Mouse (Mus musculus) hindbrain, embryonic 14.5 days (tissue): Measurements from ENCODE around the gene Fbxo41. TPM values are rescaled to one million over a fixed set of nuclear protein-coding genes. Genes with fewer than 3 reads are reported as not detected.

Experiments
- ATAC-seq: fragments of 200-750 bp; cut with Nextera tagmentation; 2 replicates; pipeline ENCODE4 v1.8.0; 2017; ENCODE audit warnings: moderate number of reproducible peaks, mild to moderate bottlenecking, moderate TSS enrichment, moderate library complexity; ENCODE audit not compliant: low FRiP score
- DNase-seq: peaks from one replicate; pipeline ENCODE4 v3.0.0-alpha.2; 2015; ENCODE audit warnings: low spot score
- H3K27ac ChIP-seq: fragments of 300-500 bp; sonication (generic); 2 replicates; pipeline ENCODE4 v1.5.1; 2014; ENCODE audit warnings: mild to moderate bottlenecking, moderate library complexity
- H3K27me3 ChIP-seq: fragments of 300-500 bp; sonication (generic); 2 replicates; pipeline ENCODE4 v1.6.1; 2014; ENCODE audit warnings: mild to moderate bottlenecking, low read length, mixed read lengths; ENCODE audit not compliant: control insufficient read depth, insufficient read depth
- H3K36me3 ChIP-seq: fragments of 300-500 bp; sonication (generic); replicated peaks from 2 replicates; pipeline ENCODE4 v1.6.1; 2014; ENCODE audit not compliant: control insufficient read depth, insufficient read depth
- H3K4me1 ChIP-seq: fragments of 300-500 bp; sonication (generic); replicated peaks from 2 replicates; pipeline ENCODE4 v1.6.1; 2014; ENCODE audit warnings: antibody characterized with exemption, low read length, mixed read lengths; ENCODE audit not compliant: control insufficient read depth, insufficient read depth
- H3K4me2 ChIP-seq: fragments of 300-500 bp; sonication (generic); replicated peaks from 2 replicates; pipeline ENCODE4 v1.6.1; 2014; ENCODE audit warnings: mild to moderate bottlenecking, moderate library complexity
- H3K4me3 ChIP-seq: fragments of 300-500 bp; sonication (generic); replicated peaks from 2 replicates; pipeline ENCODE4 v1.5.1; 2014; ENCODE audit warnings: mild to moderate bottlenecking, low read length
- H3K9ac ChIP-seq: fragments of 300-500 bp; sonication (generic); 2 replicates; pipeline ENCODE4 v1.6.1; 2014
- H3K9me3 ChIP-seq: fragments of 300-500 bp; sonication (generic); 2 replicates; pipeline ENCODE4 v1.6.1; 2016; ENCODE audit warnings: low read length; ENCODE audit not compliant: control insufficient read depth
- WGBS: fragments of 180-500 bp; shearing (Covaris S2); extraction: QIAGEN DNeasy Blood & Tissue Kit; methylation state at CpG from one replicate; pipeline ENCODE4 v1.1.7; 2014; 5-methylcytosine and 5-hydroxymethylcytosine counted together
- polyA plus RNA-seq: library from polyadenylated mRNA; unstranded; fragments of >200 nt; fragmentation: Nextera tagmentation; extraction: Ambion mirVana; gene quantifications from 2 replicates; pipeline ENCODE4 v1.2.1, GENCODE M21; 2014

Fbxo41 gene
- polyA plus RNA-seq: 10.3 and 12.7 TPM in 2 replicates

GRCm38 (mm10) chr6:85502911-85503250 lies at the start of gene Fbxo41:
Gene Fbxo41, minus strand, starts transcription at chr6:85502994.
- H3K4me3 ChIP-seq: peak within 1 kb of the TSS; percentile 82
- ATAC-seq: peak; percentile 92
- no peaks in the 10 kb centered on the region for H3K9me3 ChIP-seq
- H3K4me1 ChIP-seq: peaks cover 4% of the 10 kb centered on the region; the same call in 1 of the 2 replicates
- 1% methylated on average over 13 of the region's 22 CpGs for WGBS
- no peaks in the 10 kb centered on the region; the same call in 1 of the 2 replicates for H3K27me3 ChIP-seq
- DNase-seq: peak; percentile 74
- peak within 1 kb of the TSS; percentile 87 for H3K9ac ChIP-seq
- H3K4me2 ChIP-seq: peak within 1 kb of the TSS; percentile 63
- no peaks in the 10 kb centered on the region for H3K36me3 ChIP-seq
- peak within 1 kb of the TSS; percentile 74 for H3K27ac ChIP-seq

DNA sequence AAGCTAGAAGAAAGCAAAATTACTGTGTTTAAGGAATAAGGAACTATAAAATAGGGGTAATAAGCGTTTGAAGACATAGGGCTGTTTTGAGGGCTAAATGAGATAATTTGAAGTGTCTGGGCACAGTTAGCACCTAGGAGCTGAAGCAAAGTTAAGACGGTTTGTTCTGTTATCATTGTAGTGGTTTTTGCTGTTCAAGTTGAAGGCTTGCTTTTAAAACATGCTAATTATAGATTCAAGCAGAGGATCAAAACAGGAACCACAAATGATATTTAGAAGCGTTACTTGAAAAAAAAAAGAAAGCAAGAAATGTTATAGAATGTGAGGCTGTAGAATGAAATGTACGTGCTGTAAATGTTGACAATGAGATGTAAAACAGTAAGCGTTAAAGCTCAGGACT lies 44.8 kb upstream of the Fbxo41 start:
- H3K4me3 ChIP-seq: no peak overlapping the region
- ATAC-seq (no peak), DNase-seq (no peak)
- H3K9me3 ChIP-seq: no peaks in the 10 kb centered on the region
- no peak overlapping the region for H3K9ac ChIP-seq
- no peaks in the 10 kb centered on the region for H3K4me1 ChIP-seq
- no peaks in the 10 kb centered on the region for H3K27me3 ChIP-seq
- WGBS: 96% methylated on average over 5 of the region's 5 CpGs
- H3K27ac ChIP-seq: no peak overlapping the region
- no peaks in the 10 kb centered on the region for H3K36me3 ChIP-seq
- no peak overlapping the region for H3K4me2 ChIP-seq

DNA sequence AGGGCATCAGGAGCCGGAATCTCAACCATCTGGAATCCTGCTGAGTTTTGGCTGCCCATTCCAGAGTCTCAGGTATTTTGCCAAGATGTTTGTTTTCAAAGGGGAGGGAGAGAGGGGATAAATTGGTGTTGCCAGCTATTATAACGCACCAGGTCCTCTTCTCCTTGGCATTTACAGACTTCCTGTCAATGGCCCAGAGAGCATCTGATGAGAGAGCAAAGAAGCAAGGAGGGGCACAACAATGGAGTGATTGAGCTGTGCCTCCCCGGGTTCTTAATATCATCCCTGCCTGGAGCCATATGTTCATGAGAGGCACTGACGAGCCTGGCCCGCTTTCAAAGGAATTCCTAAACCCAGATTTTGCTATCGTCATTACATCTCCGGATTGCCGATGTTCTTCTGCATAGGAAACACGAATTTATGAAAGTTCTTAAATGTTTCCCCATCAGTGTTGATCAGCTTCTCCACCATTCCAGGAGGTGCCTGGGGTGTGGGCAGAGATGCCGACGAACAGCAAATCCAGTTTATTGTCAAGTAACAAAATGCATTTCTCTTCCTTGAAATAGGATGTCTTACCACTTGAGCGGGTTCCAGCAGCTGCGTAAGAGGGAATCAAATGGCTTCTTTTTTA lies 41.6 kb upstream of the Fbxo41 start:
- no peak overlapping the region for H3K4me3 ChIP-seq
- WGBS: 63% methylated on average over 13 of the region's 13 CpGs
- ATAC-seq: no peak

DNA sequence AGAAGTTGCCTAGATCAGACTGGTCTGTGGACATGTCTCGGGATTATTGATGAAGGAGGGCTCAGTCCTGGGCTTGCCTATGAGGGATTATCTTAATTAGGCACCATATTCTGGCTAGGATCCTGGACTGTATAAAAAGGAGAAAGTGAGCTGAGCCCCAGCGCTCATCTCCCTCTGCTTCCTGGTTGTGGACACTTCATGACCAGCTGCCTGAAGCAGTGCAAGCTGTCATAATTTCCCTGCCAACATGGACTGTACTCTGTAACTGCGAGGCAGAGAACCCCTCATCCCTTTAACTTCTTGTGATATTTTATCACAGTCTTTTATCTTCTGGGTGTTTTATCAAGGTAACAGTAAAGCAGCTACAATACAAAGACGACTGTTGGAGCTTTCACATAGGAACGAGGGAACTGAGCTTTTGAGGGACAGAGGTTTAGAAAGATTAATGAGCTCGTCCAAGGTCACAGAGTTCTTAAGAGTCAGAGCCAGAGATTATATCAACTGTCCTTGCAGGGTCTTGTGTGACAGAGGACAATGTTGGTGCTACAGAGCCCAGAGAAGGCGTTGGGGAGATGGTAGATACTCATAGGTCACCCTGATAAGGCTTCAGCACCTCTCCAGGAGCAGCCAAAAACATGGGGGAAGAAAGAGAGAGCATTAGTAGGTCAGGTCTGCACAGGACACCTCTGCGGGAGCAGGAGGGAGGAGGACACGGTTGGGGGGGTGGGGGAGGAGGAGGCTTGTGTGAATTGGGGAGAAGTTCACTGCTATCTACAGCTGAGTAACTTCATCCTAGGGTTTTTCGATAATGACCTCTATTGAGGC lies 40.8 kb upstream of the Fbxo41 start:
- DNase-seq (no peak), ATAC-seq (no peak)
- H3K4me3 ChIP-seq: no peak overlapping the region
- H3K27ac ChIP-seq: no peak overlapping the region
- H3K9ac ChIP-seq: no peak overlapping the region
- H3K27me3 ChIP-seq: no peaks in the 10 kb centered on the region
- no peak overlapping the region for H3K4me2 ChIP-seq
- WGBS: 80% methylated on average over 10 of the region's 10 CpGs
- H3K4me1 ChIP-seq: no peaks in the 10 kb centered on the region
- H3K36me3 ChIP-seq: no peaks in the 10 kb centered on the region
- H3K9me3 ChIP-seq: no peaks in the 10 kb centered on the region

More for the DNA sequence above, 41.6 kb upstream of the Fbxo41 start:
- Histone ChIP-seq H3K4me2 (no peak overlapping the region; the same call in 1 of the 2 replicates), H3K27me3 (no peaks in the 10 kb centered on the region), H3K27ac (no peak overlapping the region), H3K4me1 (no peaks in the 10 kb centered on the region), H3K9ac (no peak overlapping the region), H3K36me3 (no peaks in the 10 kb centered on the region), H3K9me3 (no peaks in the 10 kb centered on the region)
- no peak for DNase-seq

DNA sequence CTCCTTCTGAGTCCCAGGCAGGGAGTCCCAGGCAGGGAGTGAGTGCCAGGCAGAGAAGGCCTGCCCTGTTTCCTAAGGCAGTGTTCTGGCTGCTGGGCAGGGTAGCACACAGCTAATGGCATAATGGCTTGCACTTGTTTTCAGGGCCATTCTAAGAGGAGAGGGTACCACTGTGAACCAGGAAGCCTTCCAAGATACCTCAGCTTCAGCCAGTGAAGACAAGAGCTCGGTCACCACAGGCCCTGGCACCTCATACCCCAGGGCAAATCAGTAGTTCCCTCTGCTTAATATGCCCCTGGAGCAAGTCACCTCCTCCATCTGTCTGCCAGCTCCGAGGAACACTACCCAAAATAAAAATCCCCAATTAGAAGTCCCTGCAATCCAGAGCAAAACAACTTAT lies 20.0 kb upstream of the Fbxo41 start:
- no peaks in the 10 kb centered on the region for H3K9me3 ChIP-seq
- no peak overlapping the region for H3K27ac ChIP-seq
- no peak overlapping the region for H3K9ac ChIP-seq
- 72% methylated on average over 2 of the region's 2 CpGs for WGBS
- no peak for DNase-seq
- no peak overlapping the region for H3K4me2 ChIP-seq
- peaks cover 4% of the 10 kb centered on the region for H3K4me1 ChIP-seq
- H3K4me3 ChIP-seq: no peak overlapping the region
- H3K27me3 ChIP-seq: no peaks in the 10 kb centered on the region
- ATAC-seq: no peak
- no peaks in the 10 kb centered on the region for H3K36me3 ChIP-seq

GRCm38 (mm10) chr6:85522026-85522425 lies 19.2 kb upstream of the Fbxo41 start:
- Histone ChIP-seq H3K27ac (no peak overlapping the region), H3K27me3 (no peaks in the 10 kb centered on the region; the same call in 1 of the 2 replicates), H3K9me3 (no peaks in the 10 kb centered on the region), H3K4me2 (no peak overlapping the region), H3K9ac (no peak overlapping the region), H3K36me3 (no peaks in the 10 kb centered on the region), H3K4me1 (peaks cover 4% of the 10 kb centered on the region), H3K4me3 (no peak overlapping the region)
- WGBS: 88% methylated on average over 5 of the region's 5 CpGs
- DNase-seq (no peak), ATAC-seq (no peak)

- peaks cover 31% of the 10 kb centered on the region for H3K27me3 ChIP-seq
- DNase-seq (peak; percentile 55), ATAC-seq (peak; percentile 61; the same call in 1 of the 2 replicates)
- H3K36me3 ChIP-seq: no peaks in the 10 kb centered on the region
- H3K9me3 ChIP-seq: no peaks in the 10 kb centered on the region
- peak overlapping the region; percentile 18; the same call in 1 of the 2 replicates for H3K4me2 ChIP-seq
- H3K27ac ChIP-seq: peak overlapping the region; percentile 62
- WGBS: 26% methylated on average over 5 of the region's 5 CpGs
- no peak overlapping the region; the same call in 1 of the 2 replicates for H3K9ac ChIP-seq
- peaks cover 4% of the 10 kb centered on the region for H3K4me1 ChIP-seq
- no peak overlapping the region for H3K4me3 ChIP-seq
These were observed 15.4 kb upstream of the Fbxo41 start for GRCm38 (mm10) chr6:85518091-85518693.

GRCm38 (mm10) chr6:85515941-85516340 lies 13.1 kb upstream of the Fbxo41 start:
- no peak overlapping the region for H3K9ac ChIP-seq
- no peak overlapping the region for H3K4me3 ChIP-seq
- peaks cover 54% of the 10 kb centered on the region for H3K27me3 ChIP-seq
- WGBS: 61% methylated on average over 4 of the region's 4 CpGs
- ATAC-seq (no peak), DNase-seq (no peak)
- H3K4me1 ChIP-seq: peaks cover 14% of the 10 kb centered on the region
- no peaks in the 10 kb centered on the region for H3K9me3 ChIP-seq
- no peak overlapping the region for H3K27ac ChIP-seq
- no peak overlapping the region for H3K4me2 ChIP-seq
- H3K36me3 ChIP-seq: no peaks in the 10 kb centered on the region

DNA sequence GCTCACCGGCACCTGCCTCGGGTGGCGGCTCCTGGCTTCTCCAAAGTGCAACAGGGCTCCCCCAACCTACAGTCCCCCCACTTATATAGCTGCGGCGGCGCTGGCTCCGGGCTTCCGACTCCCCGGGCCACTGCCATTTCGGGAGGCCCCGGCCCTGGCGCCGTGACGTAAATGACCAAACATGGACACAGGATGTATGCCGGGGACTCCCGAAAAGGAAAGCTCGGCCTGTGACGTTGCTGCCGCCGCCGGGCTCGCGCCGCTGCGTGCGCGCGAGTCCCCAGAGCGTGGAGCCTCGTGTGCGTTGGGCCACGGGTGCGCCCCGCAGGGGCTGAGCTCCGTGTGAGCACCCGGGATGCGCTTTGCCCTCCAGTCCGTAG lies 10.7 kb upstream of the Fbxo41 start, which contains the start of gene Egr4:
Gene Egr4 (minus strand): TSS at position 59 of the 380 bp plus-strand sequence.
- Histone ChIP-seq H3K9ac (peak within 1 kb of the TSS; percentile 35), H3K4me1 (peaks cover 14% of the 10 kb centered on the region), H3K9me3 (no peaks in the 10 kb centered on the region), H3K27me3 (peaks cover 64% of the 10 kb centered on the region), H3K4me2 (peak within 1 kb of the TSS; percentile 85), H3K4me3 (peak within 1 kb of the TSS; percentile 43), H3K36me3 (no peaks in the 10 kb centered on the region), H3K27ac (no peak within 1 kb of the TSS)
- ATAC-seq (peak; percentile 52), DNase-seq (peak; percentile 73)
- WGBS: under 1% methylated on average over 38 of the region's 38 CpGs
